Mouse (Mus musculus) B cell, adult 67 days (primary cell): Measurements from ENCODE around the gene Gm8104. TPM values are rescaled to one million over a fixed set of nuclear protein-coding genes. Genes with fewer than 3 reads are reported as not detected.

ENCODE experiments used
- total RNA-seq, 2 experiments: library from RNA; stranded (reverse); gene quantifications; 4 replicates each; pipeline ENCODE4 v1.2.4; 2023

Gene Gm8104
- not detected for total RNA-seq

DNA sequence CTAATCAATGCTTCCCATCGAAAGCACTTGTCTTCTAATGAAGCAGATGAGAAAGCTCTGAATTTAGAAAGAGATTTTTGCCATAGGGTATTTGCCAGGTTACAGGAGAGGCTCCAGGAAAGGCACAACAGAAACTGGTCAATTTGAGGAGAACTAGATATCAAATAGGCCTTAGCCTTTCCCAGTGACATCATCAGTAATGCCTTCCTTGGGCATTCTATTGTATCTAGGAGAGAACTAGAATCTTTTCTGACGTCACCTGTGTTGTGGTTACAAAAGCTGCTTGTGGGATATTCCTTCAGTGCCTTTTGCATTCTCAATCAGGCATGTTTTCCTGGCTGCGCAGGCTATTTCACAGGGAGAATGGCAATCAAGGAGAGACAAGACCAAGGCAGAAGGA lies at the start of gene Gm8104:
Gene Gm8104 (plus strand): TSS at position 301 of the 400 bp plus-strand sequence.

GRCm38 (mm10) chr14:43076543-43076942 lies 23.9 kb upstream of the Gm8104 start, which contains the start of gene Gm8094:
Gm8094 (minus strand) TSS chr14:43076643.

Other genes starting within 250 kb of the Gm8104 start
- gene Gm21977, start 247.1 kb upstream of the Gm8104 start, total RNA-seq = not detected
- not detected for gene Gm8082, start 107.0 kb upstream of the Gm8104 start, total RNA-seq
- gene Gm10376, start 85.0 kb upstream of the Gm8104 start, total RNA-seq = not detected
- not detected for gene Gm8094, start 24.0 kb upstream of the Gm8104 start, total RNA-seq
- not detected for gene Gm7233, start 79.3 kb downstream of the Gm8104 start, total RNA-seq
- not detected for gene Gm8122, start 134.7 kb downstream of the Gm8104 start, total RNA-seq
- gene Gm8126, start 158.0 kb downstream of the Gm8104 start, total RNA-seq = not detected
- gene Gm9732, start 174.4 kb downstream of the Gm8104 start, total RNA-seq = not detected
- gene Gm8127, start 193.2 kb downstream of the Gm8104 start, total RNA-seq = not detected
- gene 1700001F09Rik, start 247.2 kb downstream of the Gm8104 start, total RNA-seq = not detected